Mouse (Mus musculus) yolk sac, embryonic 10.5 days (tissue): ENCODE results near the gene Larp1.
"Not testable (repeated sequence)": the region's sequence is repeated elsewhere in the genome, so short reads cannot be mapped to it uniquely, and the experiment has no call there.

ENCODE experiments used
- DNase-seq: peaks from one replicate; pipeline ENCODE4 v3.0.0-alpha.2; 2017; ENCODE audit warnings: low spot score

The Larp1 gene

GRCm38 (mm10) chr11:58028981-58029380 is 20.1 kb downstream of the Larp1 start:
- DNase-seq: no peak

DNA sequence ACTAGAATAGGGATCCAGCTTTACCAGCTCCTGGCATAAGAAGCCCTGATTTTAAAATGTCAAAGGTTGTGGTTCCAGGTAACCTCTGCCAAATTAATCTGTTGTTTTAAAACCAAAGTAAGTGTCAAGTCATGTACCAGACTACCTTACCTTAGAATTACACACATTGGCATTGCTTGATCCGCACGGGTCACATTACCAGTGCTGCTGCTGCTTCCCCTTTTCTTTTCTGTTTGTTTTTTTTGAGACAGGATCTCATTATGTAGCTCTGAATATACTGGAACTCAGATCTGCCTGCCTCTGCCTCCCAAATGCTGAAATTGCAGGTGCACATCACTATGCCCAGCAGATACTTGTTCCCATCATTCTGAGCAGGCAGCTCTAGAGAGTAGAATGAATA is 21.0 kb downstream of the Larp1 start:
- DNase-seq: no peak

- DNase-seq: no peak
Measured at GRCm38 (mm10) chr11:58031176-58031575, 22.3 kb downstream of the Larp1 start.

GRCm38 (mm10) chr11:58033635-58034034 is 24.8 kb downstream of the Larp1 start:
- DNase-seq: no peak

DNA sequence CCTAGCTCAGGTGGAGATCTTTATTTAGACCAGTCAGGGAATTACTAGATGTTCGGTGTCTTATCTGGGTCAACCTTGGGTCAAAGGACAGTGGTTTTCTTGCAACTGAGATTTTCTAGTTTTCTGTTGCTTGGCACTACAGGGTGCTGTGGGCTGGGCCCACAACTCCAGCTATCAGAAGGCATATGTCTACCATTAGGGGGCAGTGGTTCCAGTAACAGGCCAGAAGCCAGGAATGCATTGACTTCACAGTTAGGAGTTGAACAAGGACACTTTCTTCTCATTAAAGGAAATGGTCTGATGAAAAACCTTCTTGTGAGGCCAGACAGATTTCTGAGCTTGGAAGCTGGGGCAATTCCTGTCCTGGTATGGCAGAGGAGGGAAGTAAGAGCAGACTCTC is 30.2 kb downstream of the Larp1 start:
- no peak for DNase-seq

DNA sequence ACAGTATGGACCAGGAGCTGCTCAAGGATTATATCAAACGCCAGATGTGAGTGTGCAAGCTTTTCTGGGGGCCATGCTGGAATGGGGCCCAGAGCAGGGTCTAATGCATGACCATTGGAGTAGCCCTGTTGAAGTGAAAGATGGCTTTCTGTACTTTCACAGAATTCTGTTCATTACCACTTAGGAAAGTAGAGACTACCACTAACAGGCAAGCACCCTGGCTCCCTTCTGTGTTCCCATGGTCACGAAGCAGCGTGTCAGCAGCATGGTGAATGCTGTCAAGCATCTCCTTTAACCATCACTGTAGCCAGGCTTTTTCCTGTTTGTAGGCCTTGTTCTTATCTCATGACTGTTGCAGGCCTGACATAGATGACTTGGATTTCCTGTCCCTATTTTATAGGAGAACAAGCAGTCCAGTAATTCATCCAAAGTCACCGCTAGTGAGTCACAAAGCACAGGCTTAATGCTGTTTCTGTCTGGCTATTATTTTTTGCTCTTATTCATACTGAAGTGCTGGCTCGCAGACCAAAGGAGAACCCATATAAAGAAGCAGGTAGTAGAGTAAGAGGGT is 34.1 kb downstream of the Larp1 start:
- no peak for DNase-seq

DNA sequence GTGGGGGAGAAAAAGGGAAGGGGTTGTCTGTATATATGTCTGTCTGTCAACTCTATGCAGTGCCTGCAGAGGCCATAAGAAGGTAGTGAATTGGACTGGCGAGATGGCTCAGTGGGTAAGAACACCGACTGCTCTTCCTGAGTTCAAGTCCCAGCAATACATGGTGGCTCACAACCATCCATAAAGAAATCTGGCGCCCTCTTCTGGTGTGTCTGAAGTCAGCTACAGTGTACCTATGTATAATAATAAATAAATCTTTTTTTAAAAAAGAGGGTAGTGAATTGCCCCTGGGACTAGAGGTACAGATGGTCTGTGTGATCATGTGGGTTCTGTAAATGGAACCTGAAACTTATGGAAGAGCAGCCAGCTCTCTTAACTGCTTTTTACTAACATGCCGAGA is 37.6 kb downstream of the Larp1 start:
- no peak for DNase-seq

GRCm38 (mm10) chr11:58057455-58057854 is 48.6 kb downstream of the Larp1 start:
- DNase-seq: no peak

DNA sequence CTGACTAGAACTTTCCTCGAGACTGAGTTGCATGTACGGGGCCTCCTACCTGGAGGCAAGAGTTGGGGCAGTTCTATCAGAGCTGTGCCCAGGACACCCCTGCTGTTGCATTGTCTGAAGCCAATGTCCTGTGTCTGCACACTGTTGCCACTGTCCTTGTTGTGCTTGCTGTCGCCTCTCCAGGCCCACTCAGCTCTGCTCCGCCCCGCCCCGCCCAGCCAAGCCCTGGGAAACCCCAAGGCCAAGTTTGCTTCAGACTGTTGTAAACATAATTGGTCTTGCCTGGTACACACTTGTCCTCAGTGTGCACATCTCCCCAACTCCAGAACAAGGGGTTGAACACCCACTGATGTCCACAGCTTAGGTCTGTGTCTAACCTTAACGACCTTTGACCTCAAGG is 50.9 kb downstream of the Larp1 start:
- not testable (repeated sequence) for DNase-seq

GRCm38 (mm10) chr11:58061218-58061617 is 52.4 kb downstream of the Larp1 start:
- not testable (repeated sequence) for DNase-seq

DNA sequence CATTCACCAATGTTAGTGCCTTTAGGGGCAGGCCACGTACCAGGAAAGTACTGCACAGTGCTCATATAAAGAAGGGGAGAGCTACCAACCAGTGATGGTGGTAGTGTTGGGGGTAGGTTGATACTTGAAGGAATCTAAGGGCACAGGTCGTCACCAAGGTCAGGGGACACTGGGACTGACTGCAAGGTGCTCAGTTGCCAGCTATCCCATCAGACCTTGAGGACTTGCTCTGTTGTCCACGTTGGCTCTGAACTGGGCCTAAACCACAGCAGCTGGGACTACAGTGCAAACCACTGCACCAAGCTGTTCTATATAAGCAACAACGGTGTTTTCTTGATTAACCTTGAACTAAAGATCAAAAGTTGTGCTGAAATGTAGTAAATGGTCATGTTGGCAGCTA is 53.7 kb downstream of the Larp1 start:
- DNase-seq: no peak

DNA sequence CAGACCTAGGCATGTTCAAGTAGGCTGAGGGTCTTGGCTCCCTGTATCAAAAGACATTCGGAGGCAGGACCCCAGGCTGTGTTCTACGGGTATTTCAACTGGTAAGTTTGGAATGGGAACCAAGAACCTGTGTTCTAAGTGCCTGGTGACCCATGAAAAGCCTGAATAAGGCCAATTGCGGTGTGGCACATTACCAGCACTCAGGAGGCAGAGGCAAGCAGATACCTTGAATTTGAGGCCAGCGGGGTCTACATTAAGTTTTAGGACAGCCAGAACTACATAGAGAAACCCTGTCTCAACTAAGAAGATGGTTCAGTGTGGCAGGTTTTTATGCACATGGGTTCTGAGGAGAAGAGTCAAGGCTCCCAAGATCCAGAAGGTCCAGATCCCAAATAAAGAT is 56.2 kb downstream of the Larp1 start:
- DNase-seq: no peak

DNA sequence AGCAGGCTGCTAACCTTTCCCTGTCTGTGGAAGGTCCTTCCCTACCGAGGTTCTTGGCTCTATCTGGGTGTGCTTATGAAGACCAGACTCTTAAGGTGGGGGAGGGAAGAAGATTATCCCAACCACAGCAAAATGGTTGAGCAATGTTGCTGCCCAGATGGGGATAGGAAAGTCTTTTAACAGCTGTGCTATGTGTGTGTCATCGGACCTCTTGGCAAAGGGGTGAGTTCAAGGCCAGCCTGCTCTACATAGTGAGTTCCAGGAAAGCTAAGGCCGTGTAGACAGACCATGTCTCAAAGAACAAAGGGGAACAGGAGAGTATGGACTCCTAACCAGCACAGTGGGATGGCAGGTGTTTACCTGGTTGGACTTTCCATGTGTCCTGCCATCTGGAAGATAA is 64.1 kb downstream of the Larp1 start:
- no peak for DNase-seq

- no peak for DNase-seq
Measured at GRCm38 (mm10) chr11:58077270-58077669, 68.4 kb downstream of the Larp1 start.

GRCm38 (mm10) chr11:58081716-58082115 is 72.9 kb downstream of the Larp1 start:
- no peak for DNase-seq

DNA sequence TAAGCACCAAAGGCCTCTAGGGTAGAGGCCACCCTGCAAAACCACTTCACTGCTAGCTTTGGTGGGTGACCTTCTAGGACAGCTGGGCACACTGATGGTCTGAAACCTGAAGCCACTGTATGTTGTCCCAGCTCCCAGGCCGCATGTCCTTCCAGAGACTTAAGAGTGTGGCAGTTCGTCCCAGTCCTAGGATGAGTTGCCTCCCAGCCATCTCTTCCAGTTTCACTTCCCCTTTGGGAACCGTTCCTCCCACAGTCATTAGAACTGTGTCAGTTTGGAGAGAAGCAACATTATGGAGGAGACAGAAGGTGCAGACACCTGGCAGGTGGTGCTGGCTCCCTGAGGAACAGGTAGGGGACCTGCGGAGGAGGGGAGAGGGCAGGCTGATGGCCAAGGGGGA is 83.7 kb downstream of the Larp1 start:
- DNase-seq: no peak

DNA sequence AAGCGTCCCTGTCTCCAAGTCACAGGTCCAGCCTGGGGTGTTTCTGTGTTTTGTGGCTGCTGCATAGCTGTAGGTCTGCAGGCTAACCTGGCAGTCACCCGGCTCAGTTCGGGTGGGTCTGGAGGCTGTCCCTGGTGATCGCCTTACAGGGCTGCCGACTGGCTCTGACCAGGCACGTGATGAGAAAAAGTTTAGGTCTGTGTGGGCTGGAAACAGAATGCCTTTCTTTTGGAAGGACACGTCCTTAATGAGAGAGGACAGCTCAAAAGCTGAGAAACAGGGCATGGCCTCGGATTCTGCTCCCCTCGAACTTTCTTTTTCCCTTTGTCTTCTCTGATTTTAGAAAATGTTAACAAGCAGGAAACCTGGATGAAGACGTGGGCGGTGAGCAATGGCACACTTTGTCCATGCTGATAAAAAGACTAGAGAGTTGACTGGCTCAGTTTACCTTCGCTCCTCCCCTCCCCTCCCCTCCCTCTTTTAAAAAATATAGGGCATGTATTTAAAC is 84.2 kb downstream of the Larp1 start, which contains the start of gene Gm12248:
Gm12248 (minus strand) TSS at position 114 of the 508 bp plus-strand sequence.
- no peak for DNase-seq

DNA sequence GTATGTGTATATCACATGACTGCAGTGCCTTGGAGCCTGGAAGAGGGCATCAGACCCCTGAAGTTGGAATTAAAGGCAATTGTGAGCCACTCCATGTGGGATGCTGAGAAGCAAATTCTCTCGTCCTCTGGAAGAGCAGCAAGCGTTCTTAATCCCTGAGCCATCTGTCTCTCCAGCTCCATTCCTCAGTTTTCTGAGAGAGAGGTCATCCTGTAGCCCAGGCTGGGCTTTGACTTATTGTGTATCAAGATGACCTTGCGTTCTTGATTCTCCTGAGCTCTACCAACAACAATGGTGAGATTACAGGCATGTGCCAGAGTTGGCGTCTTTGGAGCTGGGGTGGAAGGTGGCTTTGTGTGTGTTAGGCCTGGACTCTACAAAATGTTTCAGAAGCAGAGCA is 85.9 kb downstream of the Larp1 start:
- DNase-seq: no peak

GRCm38 (mm10) chr11:58095561-58095960 is 86.7 kb downstream of the Larp1 start:
- DNase-seq: no peak

DNA sequence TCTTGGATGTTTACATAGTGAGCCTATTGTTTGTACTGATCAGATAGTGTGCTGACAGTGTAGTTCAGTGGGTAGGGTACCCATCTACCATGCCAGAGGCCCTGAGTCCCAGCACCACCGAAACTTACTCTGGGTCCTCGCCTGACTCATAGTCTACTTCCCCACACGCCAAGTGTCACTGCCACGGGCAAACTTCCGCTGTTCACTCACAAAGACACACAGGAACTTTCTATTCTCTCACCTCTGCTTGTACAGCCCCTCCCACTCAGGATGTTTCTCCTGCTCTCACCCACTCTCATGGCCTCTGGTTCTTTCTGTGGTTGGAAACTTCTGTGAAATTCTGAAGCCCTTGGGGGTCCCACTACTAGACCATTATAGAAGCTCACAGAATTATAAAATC is 87.3 kb downstream of the Larp1 start:
- no peak for DNase-seq

DNA sequence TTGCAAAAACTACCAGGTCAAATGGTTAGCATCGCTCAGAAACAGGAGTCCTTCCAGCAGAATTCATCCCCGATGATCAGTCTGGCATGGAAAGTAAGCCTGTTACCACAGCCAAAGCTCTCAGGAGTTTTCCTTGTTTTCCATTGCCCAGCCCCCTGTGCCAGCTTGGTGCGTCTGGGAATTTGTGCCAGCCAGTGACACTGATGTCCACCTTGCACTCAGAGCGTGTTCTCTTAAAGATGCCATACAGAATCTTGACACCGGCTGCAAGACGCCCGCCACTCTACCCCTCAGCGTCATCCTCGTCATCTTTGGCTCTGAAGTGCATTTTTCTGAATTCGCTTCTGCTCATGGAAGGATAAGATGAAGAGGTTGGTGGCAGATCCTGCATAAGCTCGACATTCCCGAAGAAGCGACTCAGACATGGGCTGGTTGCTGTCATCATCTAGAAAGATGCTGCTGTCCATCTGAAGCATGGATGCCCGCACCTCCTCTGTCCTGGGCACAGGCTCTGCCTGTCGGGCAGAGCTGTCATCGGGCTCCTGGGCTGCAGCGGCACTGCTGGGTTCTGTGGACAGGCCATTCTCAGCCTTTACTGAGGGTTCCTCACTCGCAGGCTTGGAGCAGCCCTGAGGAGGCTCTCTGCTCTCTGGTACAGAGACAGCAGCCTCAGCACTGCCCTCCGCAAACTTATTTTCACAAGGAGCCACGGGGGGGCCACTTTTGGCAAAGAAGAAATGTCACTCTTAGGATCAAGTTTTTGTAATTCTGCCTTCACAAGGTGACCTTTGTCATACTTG is 88.2 kb downstream of the Larp1 start:
- DNase-seq: no peak

DNA sequence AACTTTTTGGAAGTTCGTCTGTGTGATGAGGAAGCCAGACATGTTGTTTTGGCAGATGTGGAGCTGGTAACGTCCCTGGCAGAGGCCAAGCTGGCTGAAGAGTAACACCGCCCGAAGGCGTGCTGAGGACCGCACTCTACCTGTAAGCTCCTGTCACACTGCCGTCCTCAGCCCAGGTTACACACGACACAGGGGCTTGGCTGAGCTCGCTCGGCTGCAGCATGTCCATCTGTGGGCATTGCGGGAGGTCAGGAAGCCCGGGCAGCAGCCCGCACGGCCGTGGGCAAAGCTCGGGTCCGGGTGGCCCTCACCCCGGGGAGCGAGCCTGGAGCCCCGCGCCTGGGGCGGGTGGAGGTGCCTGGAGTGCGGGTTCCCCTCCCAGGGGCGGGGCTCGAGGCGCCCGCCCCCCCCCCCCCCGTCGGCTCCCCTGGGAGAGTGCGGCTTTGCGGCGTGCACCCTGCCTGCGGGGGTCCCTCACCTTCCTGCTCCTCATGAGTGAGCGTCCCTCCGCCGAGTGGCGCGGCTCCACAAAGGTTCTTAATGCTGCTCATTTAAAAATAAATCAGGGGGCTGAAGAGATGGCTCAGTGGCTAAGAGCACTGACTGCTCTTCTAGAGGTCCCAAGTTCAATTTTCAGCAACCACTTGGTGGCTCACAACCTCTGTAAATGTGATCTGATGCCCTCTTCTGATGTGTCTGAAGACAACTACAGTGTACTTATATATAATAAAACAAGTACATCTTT is 88.9 kb downstream of the Larp1 start:
- no peak for DNase-seq

DNA sequence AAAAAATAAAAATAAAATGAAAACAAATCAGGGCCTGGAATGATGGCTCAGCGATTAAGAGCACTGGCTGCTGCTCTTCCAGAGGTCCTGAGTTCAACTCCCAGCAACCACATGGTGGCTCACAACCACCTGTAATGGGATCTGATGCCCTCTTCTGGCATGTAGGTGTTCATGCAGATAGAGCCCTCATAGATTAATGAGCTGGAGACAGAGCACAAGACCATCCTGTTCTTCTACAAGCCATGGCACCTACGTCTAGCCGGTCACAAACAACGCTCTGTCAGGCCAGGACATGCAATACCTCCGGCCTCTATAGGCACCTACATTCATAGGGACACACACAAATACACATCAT is 89.5 kb downstream of the Larp1 start:
- not testable (repeated sequence) for DNase-seq
